14 mouse cellular contexts compared by ENCODE assay signal in the genomic region with DNA sequence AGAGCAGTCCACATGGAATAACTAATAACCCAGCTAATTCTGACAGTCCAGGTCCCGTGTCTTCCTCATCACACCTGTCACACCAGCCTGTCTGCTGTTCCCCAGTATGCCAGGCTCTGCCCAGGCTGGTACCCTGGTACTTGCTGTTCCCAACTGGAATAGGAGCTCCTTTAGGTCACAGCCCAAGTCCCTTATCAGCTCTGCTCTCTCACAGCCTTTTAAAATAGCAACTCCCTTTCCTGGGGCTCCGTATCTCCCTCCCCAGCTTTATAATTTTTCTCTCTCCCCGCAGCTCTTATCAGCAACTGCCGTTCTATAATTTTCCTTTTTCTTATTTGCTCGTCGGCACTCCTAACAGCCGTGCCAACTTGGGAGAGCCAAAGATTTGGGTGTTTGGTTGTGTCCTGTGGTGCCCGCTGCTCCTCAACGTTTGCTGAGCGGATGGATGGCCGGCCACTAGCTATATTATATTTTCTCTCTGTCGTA. TPM values are rescaled to one million over a fixed set of nuclear protein-coding genes. Genes with fewer than 3 reads are reported as not detected.
A peak's percentile ranks its signal among the peaks of the same experiment; 100 is the strongest.
DNase-seq lines count a peak whose midpoint lies in the region; ATAC-seq and TF ChIP-seq lines count a peak whose summit lies in the region.
"Had no signal": no experiment of that assay in that cellular context is flagged by ENCODE, and none has a peak within 500 bp of the region (broad histone marks: within the 10 kb centered on the region; RNA-seq: fewer than 3 reads in every experiment).

No protein-coding gene starts in this region.

- H3K4me1 ChIP-seq in lung, embryonic 14.5 days (ENCODE audit: insufficient read depth): peaks cover 7% of the 10 kb centered on the region
- peaks cover 52% of the 10 kb centered on the region for H3K4me1 ChIP-seq in intestine, embryonic 15.5 days (replicated peaks)
- H3K4me1 ChIP-seq in midbrain, postnatal 0 days (ENCODE audit: insufficient read depth, low read length): peaks cover 12% of the 10 kb centered on the region
- H3K4me1 ChIP-seq in forebrain, embryonic 10.5 days: peaks cover 57% of the 10 kb centered on the region

- no peaks in the 10 kb centered on the region for H3K9me3 ChIP-seq in lung, embryonic 14.5 days (ENCODE audit: low read depth, low read length)
- H3K9me3 ChIP-seq in intestine, embryonic 15.5 days: no peaks in the 10 kb centered on the region
- H3K9me3 ChIP-seq in midbrain, postnatal 0 days (ENCODE audit: low read length): no peaks in the 10 kb centered on the region
- H3K9me3 ChIP-seq in forebrain, embryonic 10.5 days: no peaks in the 10 kb centered on the region
- H3K9me3 ChIP-seq: embryonic facial prominence, embryonic 15.5 days; hindbrain, embryonic 15.5 days; limb, embryonic 13.5 days had no signal

- no peak for ATAC-seq in lung, embryonic 14.5 days (ENCODE audit: insufficient read depth)
- ATAC-seq in erythroblast, adult 5-6 weeks (replicated peaks; ENCODE audit: low FRiP score, poor library complexity, severe bottlenecking): peak; percentile 69
- no peak for ATAC-seq in intestine, embryonic 15.5 days
- ATAC-seq in megakaryocyte-erythroid progenitor cell, adult 5-6 weeks (replicated peaks; ENCODE audit: low FRiP score, low TSS enrichment, poor library complexity, severe bottlenecking): peak; percentile 68
- ATAC-seq in midbrain, postnatal 0 days (ENCODE audit: low FRiP score): no peak

- no peak for DNase-seq in lung, embryonic 14.5 days
- DNase-seq in lung, postnatal 10 days: no peak
- no peak for DNase-seq in midbrain, postnatal 0 days (ENCODE audit: low spot score)
- no peak for DNase-seq in forebrain, embryonic 10.5 days (ENCODE audit: extremely low spot score, low spot score)
- DNase-seq in thymus, postnatal 0 days (ENCODE audit: low spot score): no peak
- DNase-seq: cerebellum, adult 8-10 months; right cerebral cortex, adult 18-20 months had no signal

- peak overlapping the region; percentile 95 for H3K27ac ChIP-seq in lung, embryonic 14.5 days (ENCODE audit: low read depth)
- 0 out of 2 replicates have a peak overlapping the region, but pooled peaks have one; percentile 29 for H3K27ac ChIP-seq in intestine, embryonic 15.5 days
- no peak overlapping the region for H3K27ac ChIP-seq in midbrain, postnatal 0 days (ENCODE audit: low read depth, low read length)
- H3K27ac ChIP-seq in forebrain, embryonic 10.5 days: no peak overlapping the region
- H3K27ac ChIP-seq: embryonic facial prominence, embryonic 15.5 days; hindbrain, embryonic 15.5 days; layer of hippocampus, adult 2 months; limb, embryonic 13.5 days had no signal

- no peak for TF ChIP-seq CTCF in lung, embryonic 14.5 days (IDR thresholded peaks at IDR 0.05; ENCODE audit: low read depth)
- no peak for TF ChIP-seq CTCF in midbrain, postnatal 0 days (IDR thresholded peaks at IDR 0.05)

- H3K36me3 ChIP-seq in lung, embryonic 14.5 days (ENCODE audit: insufficient read depth): peaks cover 39% of the 10 kb centered on the region
- H3K36me3 ChIP-seq in intestine, embryonic 15.5 days: peaks cover 12% of the 10 kb centered on the region
- peaks cover 12% of the 10 kb centered on the region for H3K36me3 ChIP-seq in midbrain, postnatal 0 days (ENCODE audit: insufficient read depth, low read length)
- peaks cover 58% of the 10 kb centered on the region for H3K36me3 ChIP-seq in forebrain, embryonic 10.5 days (replicated peaks)

- H3K9ac ChIP-seq in lung, embryonic 14.5 days: peak overlapping the region; percentile 13
- H3K9ac ChIP-seq in intestine, embryonic 15.5 days: peak overlapping the region; percentile 18; the same call in 1 of the 2 replicates
- H3K9ac ChIP-seq in midbrain, postnatal 0 days (replicated peaks; ENCODE audit: low read length, poor library complexity, severe bottlenecking): no peak overlapping the region
- H3K9ac ChIP-seq: embryonic facial prominence, embryonic 15.5 days; hindbrain, embryonic 15.5 days had no signal

- WGBS in lung, embryonic 14.5 days: 69% methylated on average over 12 of the region's 12 CpGs
- WGBS in intestine, embryonic 15.5 days: 56% methylated on average over 12 of the region's 12 CpGs
- WGBS in midbrain, postnatal 0 days: 90% methylated on average over 12 of the region's 12 CpGs
- 94% methylated on average over 12 of the region's 12 CpGs for WGBS in forebrain, embryonic 10.5 days

- H3K27me3 ChIP-seq in lung, embryonic 14.5 days (ENCODE audit: insufficient read depth, low read length): no peaks in the 10 kb centered on the region
- no peaks in the 10 kb centered on the region for H3K27me3 ChIP-seq in intestine, embryonic 15.5 days (replicated peaks)
- no peaks in the 10 kb centered on the region for H3K27me3 ChIP-seq in midbrain, postnatal 0 days (ENCODE audit: insufficient read depth, low read length)
- H3K27me3 ChIP-seq in forebrain, embryonic 10.5 days (ENCODE audit: poor library complexity, severe bottlenecking): peaks cover 17% of the 10 kb centered on the region
- H3K27me3 ChIP-seq: embryonic facial prominence, embryonic 15.5 days; hindbrain, embryonic 15.5 days; limb, embryonic 13.5 days had no signal

- no peak overlapping the region for H3K4me3 ChIP-seq in lung, embryonic 14.5 days (ENCODE audit: low read depth, low read length)
- no peak overlapping the region for H3K4me3 ChIP-seq in intestine, embryonic 15.5 days (replicated peaks)
- H3K4me3 ChIP-seq in midbrain, postnatal 0 days (ENCODE audit: low read depth, low read length): no peak overlapping the region
- H3K4me3 ChIP-seq in forebrain, embryonic 10.5 days: no peak overlapping the region
- H3K4me3 ChIP-seq: embryonic facial prominence, embryonic 15.5 days; hindbrain, embryonic 15.5 days; layer of hippocampus, adult 2 months had no signal

- peak overlapping the region; percentile 72 for H3K4me2 ChIP-seq in lung, embryonic 14.5 days
- H3K4me2 ChIP-seq in intestine, embryonic 15.5 days (replicated peaks): peak overlapping the region; percentile 90
- no peak overlapping the region for H3K4me2 ChIP-seq in midbrain, postnatal 0 days (ENCODE audit: low read depth, low read length, poor library complexity, severe bottlenecking)
- H3K4me2 ChIP-seq: embryonic facial prominence, embryonic 15.5 days had no signal

RNA-seq across cellular contexts. Expression of gene Adcy6, which starts 3.8 kb away (rescaled TPM):
- 20.5 and 21.8 TPM in 2 replicates for polyA plus RNA-seq in lung, embryonic 14.5 days (2014; fragmentation: Nextera tagmentation; extraction: Ambion mirVana)
- 4.8 and 26.8 TPM in 2 replicates for total RNA-seq in erythroblast, adult 5-6 weeks (2015; ENCODE audit: low replicate concordance)
- 33.2 and 42.9 TPM in 2 replicates for total RNA-seq in erythroblast, adult 5-6 weeks (2017; ENCODE audit: low replicate concordance)
- polyA plus RNA-seq in intestine, embryonic 15.5 days (2015; fragmentation: Nextera tagmentation; extraction: Ambion mirVana): 21.4 and 23.0 TPM in 2 replicates
- total RNA-seq in megakaryocyte-erythroid progenitor cell, adult 5-6 weeks (2014; fragmentation: Nextera tagmentation): 55.8 and 57.2 TPM in 2 replicates
- 28.8 and 45.9 TPM in 2 replicates for total RNA-seq in megakaryocyte-erythroid progenitor cell, adult 5-6 weeks (2017)
- total RNA-seq in midbrain, postnatal 0 days (2014; rRNA removed): 38.0 and 40.3 TPM in 2 replicates
- 5.5 and 7.2 TPM in 2 replicates for polyA plus RNA-seq in midbrain, postnatal 0 days (2015; fragmentation: Nextera tagmentation; extraction: Ambion mirVana)
- polyA plus RNA-seq in forebrain, embryonic 10.5 days (2016; fragmentation: Nextera tagmentation; extraction: Ambion mirVana): 9.4 and 11.9 TPM in 2 replicates
- 12.6 and 17.0 TPM in 2 replicates for polyA plus RNA-seq in thymus, postnatal 0 days (2015; fragmentation: Nextera tagmentation; extraction: Ambion mirVana)

RNA-seq across cellular contexts. Expression of gene Cacnb3, which starts 24.5 kb away (rescaled TPM):
- 24.6 and 28.9 TPM in 2 replicates for polyA plus RNA-seq in lung, embryonic 14.5 days (2014; fragmentation: Nextera tagmentation; extraction: Ambion mirVana)
- not detected in 2 replicates for total RNA-seq in erythroblast, adult 5-6 weeks (2015; ENCODE audit: low replicate concordance)
- total RNA-seq in erythroblast, adult 5-6 weeks (2017; ENCODE audit: low replicate concordance): not detected in 2 replicates
- 24.9 and 26.7 TPM in 2 replicates for polyA plus RNA-seq in intestine, embryonic 15.5 days (2015; fragmentation: Nextera tagmentation; extraction: Ambion mirVana)
- total RNA-seq in megakaryocyte-erythroid progenitor cell, adult 5-6 weeks (2014; fragmentation: Nextera tagmentation): not detected in 2 replicates
- not detected in 2 replicates for total RNA-seq in megakaryocyte-erythroid progenitor cell, adult 5-6 weeks (2017)
- total RNA-seq in midbrain, postnatal 0 days (2014; rRNA removed): 211 and 239 TPM in 2 replicates
- polyA plus RNA-seq in midbrain, postnatal 0 days (2015; fragmentation: Nextera tagmentation; extraction: Ambion mirVana): 150 and 155 TPM in 2 replicates
- polyA plus RNA-seq in forebrain, embryonic 10.5 days (2016; fragmentation: Nextera tagmentation; extraction: Ambion mirVana): 19.9 and 21.7 TPM in 2 replicates
- 8.5 and 9.6 TPM in 2 replicates for polyA plus RNA-seq in thymus, postnatal 0 days (2015; fragmentation: Nextera tagmentation; extraction: Ambion mirVana)

RNA-seq across cellular contexts. Expression of gene 4930415O20Rik, which starts 35.3 kb away (rescaled TPM):
- 0.50 TPM in 1 of 2 replicates, not detected in the other for polyA plus RNA-seq in lung, embryonic 14.5 days (2014; fragmentation: Nextera tagmentation; extraction: Ambion mirVana)
- not detected in 2 replicates for total RNA-seq in erythroblast, adult 5-6 weeks (2015; ENCODE audit: low replicate concordance)
- total RNA-seq in erythroblast, adult 5-6 weeks (2017; ENCODE audit: low replicate concordance): not detected in 2 replicates
- 0.77 TPM in 1 of 2 replicates, not detected in the other for polyA plus RNA-seq in intestine, embryonic 15.5 days (2015; fragmentation: Nextera tagmentation; extraction: Ambion mirVana)
- not detected in 2 replicates for total RNA-seq in megakaryocyte-erythroid progenitor cell, adult 5-6 weeks (2014; fragmentation: Nextera tagmentation)
- total RNA-seq in megakaryocyte-erythroid progenitor cell, adult 5-6 weeks (2017): not detected in 2 replicates
- total RNA-seq in midbrain, postnatal 0 days (2014; rRNA removed): 0.82 TPM in 1 of 2 replicates, not detected in the other
- 0.31 TPM in 1 of 2 replicates, not detected in the other for polyA plus RNA-seq in midbrain, postnatal 0 days (2015; fragmentation: Nextera tagmentation; extraction: Ambion mirVana)
- 0.29 TPM in 1 of 2 replicates, not detected in the other for polyA plus RNA-seq in forebrain, embryonic 10.5 days (2016; fragmentation: Nextera tagmentation; extraction: Ambion mirVana)
- polyA plus RNA-seq in thymus, postnatal 0 days (2015; fragmentation: Nextera tagmentation; extraction: Ambion mirVana): not detected in 2 replicates
- total RNA-seq: layer of hippocampus, adult 2 months had no signal
- polyA plus RNA-seq: hindbrain, embryonic 15.5 days; limb, embryonic 13.5 days had no signal

RNA-seq across cellular contexts. Expression of gene Ccnt1, which starts 35.4 kb away (rescaled TPM):
- polyA plus RNA-seq in lung, embryonic 14.5 days (2014; fragmentation: Nextera tagmentation; extraction: Ambion mirVana): 57.7 and 58.5 TPM in 2 replicates
- total RNA-seq in erythroblast, adult 5-6 weeks (2015; ENCODE audit: low replicate concordance): 23.8 and 41.1 TPM in 2 replicates
- 37.2 and 38.3 TPM in 2 replicates for total RNA-seq in erythroblast, adult 5-6 weeks (2017; ENCODE audit: low replicate concordance)
- 42.4 and 44.9 TPM in 2 replicates for polyA plus RNA-seq in intestine, embryonic 15.5 days (2015; fragmentation: Nextera tagmentation; extraction: Ambion mirVana)
- 66.8 and 70.7 TPM in 2 replicates for total RNA-seq in megakaryocyte-erythroid progenitor cell, adult 5-6 weeks (2014; fragmentation: Nextera tagmentation)
- 80.8 and 88.3 TPM in 2 replicates for total RNA-seq in megakaryocyte-erythroid progenitor cell, adult 5-6 weeks (2017)
- total RNA-seq in midbrain, postnatal 0 days (2014; rRNA removed): 36.1 and 54.6 TPM in 2 replicates
- polyA plus RNA-seq in midbrain, postnatal 0 days (2015; fragmentation: Nextera tagmentation; extraction: Ambion mirVana): 47.4 and 49.7 TPM in 2 replicates
- polyA plus RNA-seq in forebrain, embryonic 10.5 days (2016; fragmentation: Nextera tagmentation; extraction: Ambion mirVana): 59.8 and 62.0 TPM in 2 replicates
- polyA plus RNA-seq in thymus, postnatal 0 days (2015; fragmentation: Nextera tagmentation; extraction: Ambion mirVana): 51.1 and 55.8 TPM in 2 replicates

RNA-seq across cellular contexts. Expression of gene Ddx23, which starts 56.6 kb away (rescaled TPM):
- polyA plus RNA-seq in lung, embryonic 14.5 days (2014; fragmentation: Nextera tagmentation; extraction: Ambion mirVana): 27.2 and 28.7 TPM in 2 replicates
- 9.4 and 10.4 TPM in 2 replicates for total RNA-seq in erythroblast, adult 5-6 weeks (2015; ENCODE audit: low replicate concordance)
- 32.3 and 40.2 TPM in 2 replicates for total RNA-seq in erythroblast, adult 5-6 weeks (2017; ENCODE audit: low replicate concordance)
- polyA plus RNA-seq in intestine, embryonic 15.5 days (2015; fragmentation: Nextera tagmentation; extraction: Ambion mirVana): 23.3 and 23.7 TPM in 2 replicates
- 79.8 and 96.4 TPM in 2 replicates for total RNA-seq in megakaryocyte-erythroid progenitor cell, adult 5-6 weeks (2014; fragmentation: Nextera tagmentation)
- 152 and 181 TPM in 2 replicates for total RNA-seq in megakaryocyte-erythroid progenitor cell, adult 5-6 weeks (2017)
- 46.7 and 50.5 TPM in 2 replicates for total RNA-seq in midbrain, postnatal 0 days (2014; rRNA removed)
- 14.0 and 20.5 TPM in 2 replicates for polyA plus RNA-seq in midbrain, postnatal 0 days (2015; fragmentation: Nextera tagmentation; extraction: Ambion mirVana)
- 27.3 and 28.5 TPM in 2 replicates for polyA plus RNA-seq in forebrain, embryonic 10.5 days (2016; fragmentation: Nextera tagmentation; extraction: Ambion mirVana)
- 23.5 and 26.4 TPM in 2 replicates for polyA plus RNA-seq in thymus, postnatal 0 days (2015; fragmentation: Nextera tagmentation; extraction: Ambion mirVana)

Comparison
In these comparisons a context has a peak if more than half of its experiments do, and no peak if none do; other contexts are left out.
1. ATAC-seq: peak in erythroblast, adult 5-6 weeks (single experiment) and megakaryocyte-erythroid progenitor cell, adult 5-6 weeks (single experiment); none in lung, embryonic 14.5 days (single experiment), intestine, embryonic 15.5 days (single experiment) and midbrain, postnatal 0 days (single experiment).
2. H3K27ac ChIP-seq: peak in lung, embryonic 14.5 days (single experiment) and intestine, embryonic 15.5 days (single experiment); none in midbrain, postnatal 0 days (single experiment) and forebrain, embryonic 10.5 days (single experiment).